Mouse (Mus musculus) stomach, postnatal 0 days (tissue): ENCODE measurements around the gene Cfap97d1. TPM values are rescaled to one million over a fixed set of nuclear protein-coding genes. Genes with fewer than 3 reads are reported as not detected.

Experiments
- ATAC-seq: fragments of 200-750 bp; cut with Nextera tagmentation; 2 replicates; pipeline ENCODE4 v1.8.0; 2017; ENCODE audit not compliant: low FRiP score, low TSS enrichment
- DNase-seq: peaks from one replicate; pipeline ENCODE4 v3.0.0-alpha.2; 2016; ENCODE audit warnings: low spot score
- H3K27ac ChIP-seq: fragments of 300-500 bp; sonication (generic); replicated peaks from 2 replicates; pipeline ENCODE4 v1.5.1; 2014; ENCODE audit warnings: mild to moderate bottlenecking, control low read depth
- H3K27me3 ChIP-seq: fragments of 300-500 bp; sonication (generic); 2 replicates; pipeline ENCODE4 v1.6.1; 2014; ENCODE audit warnings: low read length; ENCODE audit not compliant: control insufficient read depth, insufficient read depth
- H3K36me3 ChIP-seq: fragments of 300-500 bp; sonication (generic); 2 replicates; pipeline ENCODE4 v1.6.1; 2014; ENCODE audit warnings: low read length, mixed read lengths; ENCODE audit not compliant: control insufficient read depth, insufficient read depth
- H3K4me1 ChIP-seq: fragments of 300-500 bp; sonication (generic); replicated peaks from 2 replicates; pipeline ENCODE4 v1.6.1; 2014; ENCODE audit warnings: antibody characterized with exemption; ENCODE audit not compliant: control insufficient read depth, insufficient read depth
- H3K4me2 ChIP-seq: fragments of 300-500 bp; sonication (generic); replicated peaks from 2 replicates; pipeline ENCODE4 v1.6.1; 2014; ENCODE audit warnings: low read depth, mild to moderate bottlenecking, control low read depth, moderate library complexity
- H3K4me3 ChIP-seq: fragments of 300-500 bp; sonication (generic); 2 replicates; pipeline ENCODE4 v1.5.1; 2014; ENCODE audit warnings: low read depth, low read length, control low read depth
- H3K9ac ChIP-seq: fragments of 300-500 bp; sonication (generic); 2 replicates; pipeline ENCODE4 v1.6.1; 2014; ENCODE audit warnings: mild to moderate bottlenecking, low read length, control low read depth, mixed read lengths
- H3K9me3 ChIP-seq: fragments of 300-500 bp; sonication (generic); 2 replicates; pipeline ENCODE4 v1.6.1; 2016; ENCODE audit warnings: low read length; ENCODE audit not compliant: control insufficient read depth
- CTCF ChIP-seq: IDR thresholded peaks from 2 replicates; pipeline ENCODE4 v1.5.1; 2016; ENCODE audit warnings: antibody characterized with exemption, low read depth, mild to moderate bottlenecking, moderate library complexity
- EP300 ChIP-seq: optimal IDR thresholded peaks from 2 replicates; pipeline ENCODE3; 2016; ENCODE audit warnings: antibody characterized with exemption
- WGBS: fragments of 180-500 bp; shearing (Covaris S2); extraction: QIAGEN DNeasy Blood & Tissue Kit; methylation state at CpG from one replicate; pipeline ENCODE4 v1.1.7; 2014; 5-methylcytosine and 5-hydroxymethylcytosine counted together
- polyA plus RNA-seq: library from polyadenylated mRNA; unstranded; fragments of >200 nt; fragmentation: Nextera tagmentation; extraction: Ambion mirVana; gene quantifications from 2 replicates; pipeline ENCODE4 v1.2.1, GENCODE M21; 2015

The Cfap97d1 gene
- polyA plus RNA-seq, 1 experiment from 2014 or later = not detected

DNA sequence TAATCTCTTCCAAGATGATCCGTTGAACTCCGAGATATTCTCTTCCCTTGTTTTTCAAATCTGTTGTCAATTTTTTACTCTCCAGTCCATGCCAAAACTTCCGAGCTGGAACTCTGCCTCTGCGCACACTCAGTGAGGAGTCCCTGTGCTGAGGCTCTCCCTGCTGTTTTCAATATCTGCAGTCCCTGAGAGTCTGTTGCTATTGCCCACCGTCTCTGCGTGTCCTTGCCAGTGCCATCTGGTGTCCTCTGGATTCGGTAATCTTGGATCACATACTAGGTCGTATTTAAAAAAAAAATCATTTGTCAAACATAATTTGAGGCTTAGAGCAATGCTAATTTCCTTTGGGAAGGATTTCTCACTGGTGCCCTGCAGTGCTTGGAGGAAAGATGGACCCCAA, 50.8 kb downstream of the Cfap97d1 start:
- ATAC-seq (no peak), DNase-seq (no peak)
- TF ChIP-seq EP300 = no peak
- TF ChIP-seq CTCF = no peak
- Histone ChIP-seq H3K27me3 (no peaks in the 10 kb centered on the region), H3K4me2 (no peak overlapping the region), H3K27ac (no peak overlapping the region), H3K9me3 (no peaks in the 10 kb centered on the region), H3K9ac (no peak overlapping the region), H3K4me3 (no peak overlapping the region), H3K36me3 (no peaks in the 10 kb centered on the region), H3K4me1 (no peaks in the 10 kb centered on the region)
- WGBS = 80% methylated on average over 8 of the region's 8 CpGs

DNA sequence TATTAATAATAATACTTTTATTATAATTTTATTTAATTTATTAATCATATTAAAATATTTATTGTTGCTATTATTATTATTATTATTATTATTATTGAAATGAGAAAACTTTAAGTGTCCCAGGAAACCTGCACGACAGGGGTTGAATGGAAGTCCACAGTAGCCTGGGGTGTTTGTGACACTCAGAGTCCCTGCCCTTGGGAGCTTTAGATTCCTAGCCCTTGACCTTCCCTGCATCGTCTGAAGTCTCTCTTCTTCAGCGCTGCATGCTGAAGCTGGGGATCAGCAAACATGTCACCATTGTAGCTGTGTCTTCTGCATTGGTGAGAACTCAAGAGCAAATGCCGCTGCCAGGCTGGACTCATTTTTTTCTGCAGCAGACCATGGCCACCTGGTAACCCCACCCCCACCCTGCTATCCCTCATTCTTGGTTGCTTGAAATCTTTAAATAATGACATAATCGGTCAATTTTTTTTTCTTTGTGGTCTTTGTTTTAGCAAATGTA, 51.4 kb downstream of the Cfap97d1 start:
- Histone ChIP-seq H3K4me3 (no peak overlapping the region), H3K9ac (no peak overlapping the region), H3K4me2 (no peak overlapping the region), H3K36me3 (no peaks in the 10 kb centered on the region), H3K27me3 (no peaks in the 10 kb centered on the region), H3K9me3 (no peaks in the 10 kb centered on the region), H3K27ac (no peak overlapping the region), H3K4me1 (no peaks in the 10 kb centered on the region)
- ATAC-seq (no peak), DNase-seq (no peak)
- TF ChIP-seq CTCF (no peak), EP300 (no peak)
- WGBS = 68% methylated on average over 5 of the region's 5 CpGs

DNA sequence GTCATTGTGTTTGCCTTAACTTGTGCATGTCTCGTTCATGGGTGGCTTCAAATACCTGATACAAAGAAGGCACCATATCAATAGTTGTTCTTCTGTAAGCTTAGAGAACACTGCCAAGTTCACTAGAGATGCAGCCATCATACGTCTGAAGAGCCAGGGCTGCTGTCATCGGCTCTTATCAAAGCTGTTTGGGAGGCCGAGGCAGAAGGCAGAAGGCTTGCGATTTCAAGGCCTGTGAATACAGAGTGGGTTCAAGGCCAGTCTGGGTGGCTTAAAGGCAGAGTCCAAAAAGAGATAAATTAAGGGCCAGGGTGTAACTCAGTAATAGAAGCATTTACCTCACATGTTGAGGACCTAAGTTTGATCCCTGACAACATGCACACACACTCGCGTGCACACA, 52.3 kb downstream of the Cfap97d1 start:
- TF ChIP-seq EP300 = no peak
- TF ChIP-seq CTCF = no peak
- 79% methylated on average over 7 of the region's 7 CpGs for WGBS
- ATAC-seq = no peak
- Histone ChIP-seq H3K4me2 (no peak overlapping the region), H3K4me3 (no peak overlapping the region), H3K9me3 (no peaks in the 10 kb centered on the region), H3K27me3 (no peaks in the 10 kb centered on the region), H3K9ac (no peak overlapping the region), H3K4me1 (no peaks in the 10 kb centered on the region), H3K36me3 (no peaks in the 10 kb centered on the region), H3K27ac (no peak overlapping the region)
- no peak for DNase-seq

DNA sequence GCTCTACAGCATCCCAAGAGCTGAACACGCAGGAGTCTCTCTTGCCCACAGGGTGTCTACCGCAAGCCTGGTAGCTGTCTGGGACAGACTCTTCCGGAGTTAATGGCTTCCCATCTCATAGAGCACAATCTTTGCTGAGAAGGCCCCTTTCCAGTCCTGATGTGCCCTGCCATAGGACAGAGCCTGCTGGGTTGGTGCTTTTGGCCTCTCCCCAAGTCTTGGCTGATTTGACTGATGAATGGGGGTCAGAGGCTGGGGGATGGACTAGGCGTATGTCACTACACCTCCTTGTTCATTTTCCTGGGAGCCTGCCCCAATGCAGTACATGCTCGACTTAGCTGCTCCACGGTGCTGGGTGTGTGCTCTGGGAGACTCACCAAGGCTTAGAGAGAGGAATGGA, 53.7 kb downstream of the Cfap97d1 start:
- Histone ChIP-seq H3K4me2 (no peak overlapping the region), H3K9ac (no peak overlapping the region), H3K36me3 (no peaks in the 10 kb centered on the region), H3K4me3 (no peak overlapping the region), H3K27me3 (no peaks in the 10 kb centered on the region), H3K27ac (no peak overlapping the region), H3K4me1 (no peaks in the 10 kb centered on the region), H3K9me3 (no peaks in the 10 kb centered on the region)
- TF ChIP-seq EP300 = no peak
- TF ChIP-seq CTCF = no peak
- WGBS = 78% methylated on average over 6 of the region's 6 CpGs
- DNase-seq = no peak
- no peak for ATAC-seq

DNA sequence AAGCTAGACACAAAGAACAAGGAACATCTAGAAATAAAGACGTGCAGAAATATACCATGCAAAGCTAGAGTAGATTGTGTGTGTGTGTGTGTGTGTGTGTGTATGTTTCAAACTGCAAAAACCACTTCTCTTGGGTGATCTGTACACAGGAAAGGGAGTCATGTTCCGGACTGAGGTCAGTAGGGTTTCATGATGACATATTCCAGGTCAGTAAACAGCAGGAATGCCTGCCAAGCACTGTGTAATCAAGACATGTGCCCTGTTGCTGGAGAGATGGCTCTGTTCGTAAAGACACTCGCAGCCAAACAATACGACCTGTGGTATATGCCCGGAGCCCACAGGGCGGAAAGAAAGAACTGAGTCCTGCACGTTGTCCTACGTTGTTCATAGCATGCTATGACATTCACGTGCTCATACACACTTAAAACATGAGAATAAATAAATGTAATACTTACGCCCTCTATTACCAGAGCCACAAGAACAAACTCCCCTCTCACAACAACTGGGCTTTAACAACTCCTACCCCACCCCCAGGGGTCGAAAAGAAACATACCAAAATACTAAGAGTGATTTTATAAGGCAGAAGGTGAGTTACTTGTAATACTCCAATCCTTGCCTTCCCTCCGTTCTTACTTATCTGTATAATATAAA, 55.5 kb downstream of the Cfap97d1 start:
- no peak overlapping the region for H3K4me2 ChIP-seq
- 47% methylated on average over 13 of the region's 13 CpGs for WGBS
- H3K27me3 ChIP-seq = no peaks in the 10 kb centered on the region
- no peak overlapping the region for H3K27ac ChIP-seq
- TF ChIP-seq EP300 (no peak), CTCF (no peak)
- no peak overlapping the region for H3K4me3 ChIP-seq
- DNase-seq (no peak), ATAC-seq (no peak)
- no peaks in the 10 kb centered on the region for H3K4me1 ChIP-seq
- no peaks in the 10 kb centered on the region for H3K36me3 ChIP-seq
- H3K9me3 ChIP-seq = no peaks in the 10 kb centered on the region
- H3K9ac ChIP-seq = no peak overlapping the region

DNA sequence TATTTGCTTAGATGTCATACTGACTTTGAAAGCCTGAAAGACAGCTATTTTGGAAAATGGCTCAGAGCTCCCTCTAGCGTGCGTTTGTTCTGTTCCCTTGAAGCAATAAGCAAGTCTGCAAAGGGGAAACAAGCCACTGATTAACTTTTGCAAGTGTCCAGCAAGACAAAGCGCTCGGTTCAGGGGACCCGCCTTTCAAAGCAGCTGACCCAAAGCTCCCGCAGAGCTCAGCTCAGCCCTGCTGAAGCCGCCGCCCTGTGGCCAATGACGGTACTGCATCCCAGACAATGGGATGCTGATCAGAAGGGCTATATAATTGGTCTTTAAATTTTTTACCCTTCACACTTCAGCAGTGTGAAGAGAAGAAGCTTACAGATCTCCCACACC, 56.1 kb downstream of the Cfap97d1 start:
- peak; percentile 92 for DNase-seq
- TF ChIP-seq EP300 (no peak), CTCF (peak; percentile 91)
- no peak overlapping the region for H3K9ac ChIP-seq
- under 1% methylated on average over 9 of the region's 9 CpGs for WGBS
- H3K4me2 ChIP-seq = no peak overlapping the region
- H3K36me3 ChIP-seq = no peaks in the 10 kb centered on the region
- H3K4me1 ChIP-seq = no peaks in the 10 kb centered on the region
- no peak overlapping the region for H3K4me3 ChIP-seq
- no peaks in the 10 kb centered on the region for H3K27me3 ChIP-seq
- ATAC-seq = peak; percentile 91
- no peak overlapping the region for H3K27ac ChIP-seq
- no peaks in the 10 kb centered on the region for H3K9me3 ChIP-seq
